Mouse (Mus musculus) left cerebral cortex, postnatal 10 days (tissue): Measurements from ENCODE around the gene Diaph2. TPM values are rescaled to one million over a fixed set of nuclear protein-coding genes. Genes with fewer than 3 reads are reported as not detected.
"Not testable (repeated sequence)": the region's sequence is repeated elsewhere in the genome, so short reads cannot be mapped to it uniquely, and the experiment has no call there.

Source experiments
- DNase-seq, 2 experiments: peaks; one replicate each; pipeline ENCODE4 v3.0.0; 2021 to 2022; ENCODE audit warnings: low spot score in 2 of 2, mixed read lengths in 1 of 2; ENCODE audit errors: extremely low spot score in 1 of 2
- intact Hi-C: fragments of 180-260 bp; cut with DNase I; formaldehyde crosslinking; loops from one replicate; pipeline ENCODE4 v1.15.1; 2025
- total RNA-seq, 2 experiments: library from RNA; stranded (reverse); gene quantifications; 2 replicates each; pipeline ENCODE4 v1.2.3; 2021

Gene Diaph2
- total RNA-seq, 2 experiments from 2014 or later, result 14.7 to 14.9 TPM

DNA sequence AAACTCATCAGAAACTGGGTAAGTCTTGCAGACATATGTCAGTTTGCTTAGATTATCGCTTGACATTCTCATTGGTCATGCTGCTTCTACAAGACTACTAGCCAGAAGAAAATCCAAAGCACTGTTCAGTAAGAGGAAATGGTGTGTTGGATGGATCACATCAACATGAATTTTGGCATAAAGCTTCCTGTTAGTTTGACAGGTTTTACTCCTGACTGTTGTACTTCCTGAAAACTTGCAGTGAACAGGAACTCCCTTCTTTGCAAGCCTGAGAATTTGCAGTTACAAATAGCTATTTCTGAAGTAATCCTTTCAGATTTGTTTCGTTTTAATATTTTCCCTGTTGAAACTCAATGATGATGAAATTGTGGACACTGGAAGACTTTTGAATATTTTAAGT lies 32.3 kb downstream of the Diaph2 start:
- DNase-seq, result no peak
- intact Hi-C loops, result no loop called here

DNA sequence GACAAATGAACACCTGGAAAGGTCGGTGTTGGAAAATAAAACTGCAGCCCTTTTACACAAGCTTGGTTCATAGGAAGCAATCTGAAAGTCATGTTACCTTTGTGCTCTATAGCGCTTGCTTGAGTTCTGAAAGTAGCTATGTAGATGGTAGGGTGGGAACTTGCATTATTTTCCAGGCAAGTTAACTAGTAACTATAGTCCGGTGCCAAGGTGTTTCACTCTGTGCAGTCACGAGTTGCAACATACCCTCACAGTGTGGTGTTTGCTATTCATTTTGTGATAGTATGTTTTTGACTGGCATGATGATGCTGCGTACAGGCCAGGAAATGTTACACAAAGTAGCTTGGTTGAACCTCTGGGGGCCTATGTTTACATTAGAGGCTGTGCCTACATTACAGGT lies 34.5 kb downstream of the Diaph2 start:
- intact Hi-C loops, result no loop called here

DNA sequence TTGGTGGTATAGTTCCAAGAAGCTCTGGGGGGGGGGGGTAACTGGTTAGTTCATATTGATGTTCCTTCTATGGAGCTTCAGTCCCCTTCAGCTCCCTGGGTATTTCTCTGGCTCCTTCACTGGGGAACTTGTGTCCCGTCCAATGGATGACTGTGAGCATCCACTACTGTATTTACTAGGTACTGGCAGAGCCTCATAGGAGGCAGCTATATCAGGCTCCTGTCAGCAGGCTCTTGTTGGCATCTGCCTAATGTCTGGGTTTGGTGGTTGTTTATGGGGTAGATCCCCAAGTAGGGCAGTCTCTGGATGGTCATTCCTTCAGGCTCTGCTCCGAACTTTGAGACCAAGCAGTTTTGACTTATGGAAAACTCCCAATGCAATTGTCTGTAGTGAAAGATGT lies 50.4 kb downstream of the Diaph2 start:
- intact Hi-C loops, DNase-seq: not testable (repeated sequence)

More for the DNA sequence above, 34.5 kb downstream of the Diaph2 start:
- DNase-seq, result no peak

DNA sequence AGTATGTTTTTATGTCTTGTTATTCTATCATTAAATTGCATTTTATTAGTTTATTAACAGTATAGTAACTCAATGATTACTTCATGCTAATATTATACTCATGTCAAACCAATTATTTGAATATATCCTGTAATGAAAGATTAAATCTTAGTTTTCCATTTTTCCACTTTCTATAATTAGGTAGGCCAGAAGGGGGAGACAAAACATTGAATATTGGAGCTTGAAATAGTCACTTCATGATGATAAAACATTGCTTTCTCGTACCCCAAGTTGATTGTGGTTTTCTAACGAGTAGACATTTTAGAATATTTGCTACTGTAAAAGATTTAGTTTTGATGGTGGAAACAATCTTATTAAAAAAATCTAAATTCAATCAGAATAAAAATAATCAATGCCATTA lies 82.4 kb downstream of the Diaph2 start:
- intact Hi-C loops, result no loop called here
- DNase-seq, result peak in 1 of 2 experiments; percentile 10

DNA sequence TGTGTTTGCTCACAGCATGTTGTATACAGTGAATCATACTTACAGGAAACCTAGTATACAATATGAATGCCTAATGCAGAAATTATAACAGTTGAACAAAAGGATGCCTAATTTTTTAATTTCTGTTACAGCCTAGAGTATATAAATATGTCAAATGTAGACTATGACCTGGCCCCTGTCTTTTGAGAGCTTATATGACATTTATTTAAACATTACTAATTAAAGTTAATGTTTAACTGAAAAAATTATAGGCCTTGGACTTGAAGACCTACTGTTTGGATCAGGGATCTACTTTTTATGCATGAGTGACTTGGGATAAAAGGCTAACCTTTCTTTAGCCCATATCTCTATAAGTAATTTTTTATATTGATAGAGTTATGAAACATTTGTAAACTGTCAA lies 84.3 kb downstream of the Diaph2 start:
- intact Hi-C loops, result no loop called here
- no peak for DNase-seq

DNA sequence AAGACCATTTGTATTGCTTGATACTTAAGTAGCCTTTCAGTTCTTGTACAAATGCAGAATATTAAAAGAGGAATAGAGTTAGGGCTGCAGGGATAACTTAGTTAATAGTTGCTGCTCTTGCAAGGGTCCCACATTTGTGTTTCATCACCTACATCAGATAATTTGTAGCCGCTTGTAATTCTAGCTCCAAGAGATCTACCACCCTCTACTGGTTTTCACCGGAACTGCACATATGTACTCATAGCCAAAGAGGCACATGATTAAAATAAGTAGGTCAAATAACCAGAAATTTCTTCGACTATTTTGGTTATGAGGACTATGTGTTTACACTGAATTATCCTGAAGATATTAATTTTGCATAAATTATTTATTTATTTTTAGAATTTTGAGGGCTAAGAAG lies 134.9 kb downstream of the Diaph2 start:
- DNase-seq, result no peak
- intact Hi-C loops, result no loop called here

DNA sequence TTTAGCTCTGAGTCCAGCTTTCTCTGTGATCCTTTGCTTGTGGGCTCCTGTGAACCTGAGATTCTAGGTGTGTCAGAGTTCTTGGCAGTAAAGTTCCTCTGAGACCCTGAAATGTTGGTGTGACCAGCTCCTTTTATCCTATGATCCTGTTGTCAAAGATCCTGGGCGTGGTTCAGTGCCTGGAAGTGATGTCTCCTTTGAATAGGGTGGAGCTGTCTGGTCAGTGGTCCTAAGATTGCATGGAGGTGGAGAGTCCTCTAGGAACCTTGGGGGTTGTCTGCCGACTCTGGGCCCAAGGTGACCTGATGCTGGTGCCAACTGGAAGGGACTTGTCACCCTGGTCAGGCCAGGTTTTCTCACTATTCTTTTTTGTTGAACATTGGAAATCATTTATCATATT lies 176.3 kb downstream of the Diaph2 start:
- DNase-seq, result no peak
- intact Hi-C loops, result no loop called here

DNA sequence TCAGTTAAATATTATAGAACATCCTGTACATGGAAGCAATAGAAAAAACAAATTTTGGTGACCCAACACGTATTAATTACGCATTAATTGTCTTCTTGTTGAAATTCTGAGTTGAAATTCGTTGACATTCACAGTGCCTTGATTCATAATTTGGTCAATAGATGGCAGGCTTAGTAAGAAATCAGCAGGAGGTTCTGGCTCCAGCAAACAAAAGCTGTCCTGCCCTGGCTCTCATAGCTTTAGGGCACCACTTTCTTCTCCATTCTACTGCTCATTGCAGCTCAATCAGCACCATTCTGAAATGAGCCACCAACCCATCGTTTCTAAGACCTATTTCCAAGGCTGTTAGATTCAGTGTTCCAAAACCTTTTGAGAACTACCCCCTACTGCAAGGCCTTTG lies 225.3 kb downstream of the Diaph2 start:
- DNase-seq, result no peak
- intact Hi-C loops, result no loop called here

DNA sequence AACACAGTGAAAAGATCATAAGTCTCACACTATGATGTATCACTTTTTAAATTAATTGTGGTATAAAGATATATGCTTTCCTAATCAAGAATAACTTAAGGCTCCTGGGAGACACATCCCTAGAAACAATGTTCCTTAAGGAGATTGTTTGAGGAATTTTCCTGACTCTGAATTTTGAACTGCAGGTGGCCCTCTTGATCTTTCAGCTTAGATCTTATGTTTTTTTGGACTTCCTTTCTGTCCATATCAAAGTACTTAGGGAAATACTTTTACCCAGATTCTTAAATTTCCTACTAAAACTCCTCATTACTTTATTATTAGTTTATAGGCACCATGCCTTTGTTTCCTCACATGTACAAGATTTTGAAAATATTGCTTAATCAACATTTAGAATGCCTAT lies 258.7 kb downstream of the Diaph2 start:
- intact Hi-C loops, result no loop called here
- DNase-seq, result no peak

DNA sequence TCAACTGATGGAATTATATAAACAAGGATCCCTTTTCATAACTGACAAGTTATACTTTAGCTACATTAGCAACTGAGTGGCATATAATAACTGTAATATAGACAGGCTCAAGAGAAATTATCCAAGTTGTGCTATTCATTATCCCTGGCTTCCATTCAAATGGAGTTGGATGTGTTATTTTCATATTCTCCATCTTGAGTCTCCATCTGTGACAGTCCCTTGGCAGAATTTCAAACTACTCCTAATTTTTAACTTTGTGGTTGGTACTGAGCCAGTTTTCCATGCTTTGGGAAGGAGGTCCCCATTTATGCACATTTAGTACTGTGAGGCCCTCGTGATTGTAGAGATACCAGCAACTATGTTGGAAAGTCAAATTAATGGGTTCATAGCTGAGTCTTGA lies 270.2 kb downstream of the Diaph2 start:
- no peak for DNase-seq
- intact Hi-C loops, result no loop called here

DNA sequence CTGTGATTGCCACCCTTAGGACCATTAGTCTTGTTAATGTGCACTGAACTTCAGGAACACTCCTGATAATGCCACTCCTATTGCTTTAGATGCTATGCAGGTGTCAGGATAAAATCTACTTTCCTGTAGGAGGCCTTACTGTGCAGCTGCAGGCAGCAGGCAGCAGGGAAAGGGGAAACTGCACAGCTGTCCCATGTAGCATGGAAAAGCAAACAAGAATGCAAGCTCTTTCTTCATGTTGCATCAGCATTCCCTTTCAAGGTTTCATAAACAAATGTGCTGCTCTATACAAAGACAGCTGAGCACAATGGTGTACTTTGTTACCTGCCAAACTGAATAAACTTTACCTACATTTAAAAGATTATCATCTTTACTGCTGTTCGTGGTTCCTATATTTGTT lies 295.0 kb downstream of the Diaph2 start:
- DNase-seq, result no peak
- intact Hi-C loops, result no loop called here

DNA sequence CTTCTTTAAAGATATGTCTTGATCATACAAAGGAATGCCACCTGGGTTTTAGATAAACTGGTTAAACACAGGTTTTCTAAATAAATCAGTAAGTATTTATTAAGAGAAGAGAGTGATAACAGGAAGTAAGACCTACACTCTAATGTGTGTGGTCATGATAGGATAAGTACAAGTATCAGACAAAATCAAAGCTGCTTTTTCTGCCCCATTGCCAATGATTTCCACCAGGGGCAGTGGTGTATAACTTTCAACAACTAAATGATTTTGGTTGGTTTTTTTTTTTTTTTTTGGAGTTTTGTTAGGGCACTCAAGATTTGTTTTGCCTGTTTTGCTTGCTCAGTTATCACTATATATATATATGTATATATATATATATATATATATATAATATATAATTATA lies 399.7 kb downstream of the Diaph2 start:
- intact Hi-C loops, result no loop called here
- no peak for DNase-seq

DNA sequence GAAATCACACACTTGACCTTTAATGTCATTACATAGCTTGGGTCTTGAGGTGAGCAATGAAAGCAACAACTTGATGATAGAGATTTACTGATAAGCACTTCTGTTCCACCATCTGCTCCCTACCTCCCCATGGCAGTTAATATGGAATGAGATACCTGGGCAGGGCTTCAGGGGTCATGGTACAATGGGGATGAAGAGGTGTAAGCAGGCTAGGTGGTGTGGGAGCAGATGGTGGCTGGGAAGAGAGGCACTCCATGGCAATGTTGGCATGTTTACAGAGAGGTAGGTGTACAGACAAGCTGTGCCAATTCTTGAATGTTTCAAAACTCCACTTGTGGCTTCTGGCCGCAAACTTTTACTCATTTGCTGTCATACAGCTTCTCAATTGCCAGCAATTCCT lies 402.6 kb downstream of the Diaph2 start:
- intact Hi-C loops, result no loop called here
- DNase-seq, result no peak

DNA sequence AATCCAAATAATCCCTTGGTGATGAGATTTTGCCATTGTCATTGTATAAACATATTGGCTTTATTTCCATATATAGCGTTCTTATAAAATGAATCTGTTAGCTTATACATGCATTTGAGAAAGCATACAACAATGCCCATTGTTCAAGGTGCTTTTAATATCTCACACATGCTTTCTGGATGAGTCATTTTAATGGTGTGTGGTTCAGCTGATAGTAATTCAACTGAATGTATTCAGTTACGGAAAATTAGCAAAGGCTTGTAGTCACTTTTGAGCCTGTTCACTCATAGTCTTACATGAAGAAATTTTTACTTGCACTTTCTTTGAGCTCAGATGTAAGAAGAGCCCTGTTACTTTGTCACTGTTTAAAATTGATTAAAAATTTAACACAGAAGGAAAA lies 423.6 kb downstream of the Diaph2 start:
- intact Hi-C loops, result no loop called here
- no peak for DNase-seq

DNA sequence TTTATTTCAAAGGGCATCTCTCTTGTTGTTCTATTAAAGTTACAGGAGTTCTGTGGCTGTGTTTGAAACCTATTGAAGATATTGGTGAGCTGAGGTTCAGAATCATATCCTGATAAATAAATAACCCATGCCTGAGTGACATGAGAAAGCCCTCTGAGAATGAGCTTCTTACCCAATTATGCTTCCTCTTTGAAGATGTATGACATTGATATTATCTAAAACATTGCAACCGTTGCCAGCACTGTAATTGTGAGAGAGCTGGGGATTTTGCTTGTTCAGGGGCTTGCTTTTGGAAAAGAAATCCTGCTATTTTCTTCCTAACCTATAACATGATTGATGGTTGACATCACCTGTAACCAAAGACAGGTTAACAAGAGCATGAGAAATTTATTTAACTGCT lies 438.3 kb downstream of the Diaph2 start:
- intact Hi-C loops, result no loop called here
- no peak for DNase-seq

DNA sequence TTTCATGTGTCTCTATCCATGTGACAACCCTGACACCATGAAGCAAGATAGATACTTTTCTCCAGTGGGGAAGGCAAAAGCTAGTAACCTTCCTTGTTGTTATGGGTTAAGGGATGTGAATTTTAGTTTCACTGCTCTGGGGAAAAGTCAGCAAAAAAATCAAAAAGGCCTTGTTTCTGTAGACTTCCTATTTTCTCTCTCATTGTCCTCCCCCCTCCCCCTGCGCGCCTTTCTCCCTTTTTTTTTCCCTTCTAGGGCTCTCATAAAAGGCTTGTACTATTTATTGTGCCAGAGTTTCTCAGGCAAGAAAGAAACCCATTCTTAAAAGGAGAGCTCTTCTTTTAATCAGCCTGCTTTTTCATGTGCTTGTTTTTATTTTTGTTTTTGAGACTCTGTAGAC lies 438.9 kb downstream of the Diaph2 start:
- intact Hi-C loops, result no loop called here

DNA sequence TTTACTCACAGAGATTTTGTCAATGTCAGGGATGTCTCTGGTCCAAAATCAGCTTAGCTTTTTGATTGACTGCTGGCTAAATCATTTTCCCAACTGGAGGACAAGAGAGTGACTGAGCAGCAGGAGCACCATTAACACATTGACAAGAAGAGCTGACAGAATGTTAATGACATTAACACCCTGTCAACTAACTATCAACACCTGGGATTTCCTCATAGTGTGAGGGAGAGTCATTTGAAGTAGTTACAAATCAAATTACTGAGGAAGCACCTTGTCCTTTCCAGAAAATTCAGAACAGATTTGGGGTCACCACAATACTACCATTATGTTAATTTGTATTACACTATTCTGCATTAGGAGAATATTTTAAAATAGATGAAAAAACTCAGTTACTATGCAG lies 439.7 kb downstream of the Diaph2 start:
- no peak for DNase-seq
- intact Hi-C loops, result no loop called here

More for the DNA sequence above, 438.9 kb downstream of the Diaph2 start:
- no peak for DNase-seq

DNA sequence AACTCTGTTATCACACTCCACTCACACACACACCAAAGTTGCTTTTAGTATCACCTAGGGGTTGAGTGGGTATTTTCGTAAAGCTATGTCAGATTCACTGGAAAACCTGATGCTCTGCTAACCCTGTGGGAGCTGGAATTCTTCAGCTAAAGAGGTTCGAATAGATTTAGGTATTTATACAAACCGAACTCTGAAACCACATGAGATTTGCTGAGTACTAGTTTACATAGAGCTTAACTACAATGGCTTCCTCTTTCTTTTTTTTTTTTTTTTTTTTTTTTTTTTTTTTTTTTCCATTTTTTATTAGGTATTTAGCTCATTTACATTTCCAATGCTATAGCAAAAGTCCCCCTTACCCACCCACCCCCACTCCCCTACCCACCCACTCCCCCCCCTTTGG lies 447.9 kb downstream of the Diaph2 start:
- DNase-seq, intact Hi-C loops: not testable (repeated sequence)

DNA sequence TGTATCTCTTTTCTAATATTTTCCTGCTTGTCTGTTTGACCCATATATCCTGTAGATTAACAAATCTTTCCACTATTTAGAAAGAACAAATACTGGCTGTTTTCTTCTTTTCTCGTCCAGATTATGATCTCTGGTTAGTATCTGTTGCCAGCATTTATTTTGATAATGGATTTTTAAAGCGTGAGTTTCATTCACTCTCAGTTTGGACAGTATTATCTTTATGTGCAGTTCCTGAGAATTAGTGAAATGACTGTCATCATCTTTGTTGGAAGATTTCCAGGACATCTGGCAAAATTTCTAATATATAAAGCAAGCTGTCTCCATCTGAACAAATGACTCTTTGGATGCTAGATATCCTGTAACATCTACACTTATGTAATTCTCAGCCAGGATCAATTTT lies 455.7 kb downstream of the Diaph2 start:
- intact Hi-C loops, result no loop called here
- no peak for DNase-seq

DNA sequence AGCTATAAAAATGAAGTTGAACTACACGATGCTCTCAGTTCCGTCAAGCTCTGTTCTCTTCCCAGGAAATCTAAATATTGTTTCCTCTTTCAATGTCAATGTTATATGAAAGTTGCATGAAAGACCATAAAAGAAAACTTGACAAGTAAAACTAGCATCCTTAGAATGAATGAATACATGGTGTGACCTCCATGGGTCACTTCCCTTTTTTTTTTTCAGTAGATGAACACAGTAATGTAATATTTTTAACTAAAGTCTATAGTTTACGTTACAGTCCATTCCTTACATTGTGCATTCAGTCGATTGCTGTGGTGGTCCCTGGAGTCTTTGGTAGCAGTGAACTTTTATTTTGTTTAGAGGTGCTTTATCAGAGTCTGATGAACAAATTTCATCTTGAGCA lies 462.7 kb downstream of the Diaph2 start:
- intact Hi-C loops, result no loop called here
- DNase-seq, result no peak

DNA sequence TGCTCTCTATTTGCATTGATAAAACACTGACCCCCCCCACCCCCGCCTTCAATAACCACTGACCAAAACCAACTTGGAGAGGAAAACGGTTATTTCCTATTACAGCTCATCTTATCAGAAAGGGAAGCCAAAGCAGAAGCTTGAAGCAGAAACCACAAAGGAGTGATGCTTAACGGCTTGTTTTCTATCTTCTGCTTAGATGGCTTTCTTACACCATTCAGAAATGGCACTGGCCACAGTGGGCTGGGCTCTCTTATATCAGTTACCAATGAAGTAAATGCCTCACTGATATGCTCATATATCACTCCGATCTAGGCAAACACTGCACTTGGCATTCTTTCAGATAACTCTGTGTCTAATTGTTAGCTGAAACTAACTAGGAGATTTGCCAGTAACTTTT lies 463.2 kb downstream of the Diaph2 start:
- no peak for DNase-seq
- intact Hi-C loops, result no loop called here

DNA sequence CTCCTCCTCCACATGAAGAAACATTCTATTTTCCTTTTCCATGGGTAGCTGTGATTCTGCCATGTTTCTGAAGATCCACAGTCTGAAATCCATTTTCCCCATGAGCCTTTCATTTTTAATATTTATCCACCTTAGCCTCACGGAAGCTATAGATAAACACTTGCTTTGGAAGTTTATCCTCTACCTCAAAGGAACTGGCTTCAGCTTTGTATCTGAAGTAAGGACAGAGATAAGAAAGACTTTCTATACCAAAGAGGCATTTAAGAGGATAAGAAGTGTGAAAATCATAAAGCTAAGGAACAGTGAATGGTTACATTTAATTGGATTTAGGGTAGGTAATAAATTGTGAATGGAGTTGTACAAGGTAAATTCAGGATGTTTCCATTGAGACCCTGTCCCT lies 480.5 kb downstream of the Diaph2 start:
- DNase-seq, result no peak
- intact Hi-C loops, result no loop called here
